Mouse (Mus musculus) CH12.LX (cell line): Measurements from ENCODE around the gene Vti1a. TPM values are rescaled to one million over a fixed set of nuclear protein-coding genes. Genes with fewer than 3 reads are reported as not detected.
A peak's percentile ranks its signal among the peaks of the same experiment; 100 is the strongest.

Experiments used
- DNase-seq: peaks from one replicate; pipeline ENCODE4 v3.0.0-alpha.2; 2013; ENCODE audit errors: extremely low read depth
- H3K27ac ChIP-seq: 2 replicates; pipeline ENCODE4 v1.5.1; 2012; ENCODE audit warnings: low read depth, mild to moderate bottlenecking, control low read depth, moderate library complexity; ENCODE audit not compliant: insufficient read depth
- H3K27me3 ChIP-seq: replicated peaks from 2 replicates; pipeline ENCODE3; 2012; ENCODE audit warnings: inconsistent platforms
- H3K36me3 ChIP-seq, 2 experiments: replicated peaks in 1 of 2; 2 replicates each; pipeline versions ENCODE3 to v1.6.1; 2012; ENCODE audit warnings: inconsistent platforms in 1 of 2, low read length in 1 of 2, mild to moderate bottlenecking in 1 of 2, mixed read lengths in 1 of 2, moderate library complexity in 1 of 2; ENCODE audit not compliant: control insufficient read depth in 1 of 2, insufficient read depth in 1 of 2
- H3K4me1 ChIP-seq, 2 experiments: 2 replicates each; pipeline ENCODE4 v1.6.1; 2012; ENCODE audit warnings: inconsistent platforms in 1 of 2, moderate library complexity in 1 of 2; ENCODE audit not compliant: insufficient read depth in 2 of 2, control insufficient read depth in 1 of 2
- H3K4me2 ChIP-seq: 2 replicates; pipeline ENCODE4 v1.6.1; 2012; ENCODE audit warnings: low read depth, mild to moderate bottlenecking, control low read depth; ENCODE audit not compliant: poor library complexity, insufficient read depth, severe bottlenecking
- H3K4me3 ChIP-seq, 3 experiments: fragments of 150-350 bp in 1 of 3; sonication (generic) in 1 of 3; replicated peaks in 1 of 3; 2 replicates each; pipeline versions ENCODE3 to v1.5.1; 2011 to 2012; ENCODE audit warnings: low read depth in 2 of 3, low read length in 2 of 3, mild to moderate bottlenecking in 2 of 3, moderate library complexity in 2 of 3, control low read depth in 1 of 3, improper control_type of control experiment in 1 of 3, inconsistent platforms in 1 of 3, mixed read lengths in 1 of 3; ENCODE audit not compliant: poor library complexity in 1 of 3
- H3K79me2 ChIP-seq: replicated peaks from 2 replicates; pipeline ENCODE4 v1.6.1; 2012; ENCODE audit warnings: mild to moderate bottlenecking, moderate library complexity; ENCODE audit not compliant: control insufficient read depth, poor library complexity, insufficient read depth, severe bottlenecking; ENCODE audit errors: extremely low read depth
- H3K9ac ChIP-seq: 2 replicates; pipeline ENCODE4 v1.6.1; 2012; ENCODE audit warnings: low read depth, mild to moderate bottlenecking, control low read depth, moderate library complexity; ENCODE audit not compliant: insufficient read depth
- H3K9me3 ChIP-seq: replicated peaks from 2 replicates; pipeline ENCODE3; 2012; ENCODE audit warnings: low read length, inconsistent platforms, mixed read lengths
- CTCF ChIP-seq, 2 experiments: IDR thresholded peaks in 1 of 2; conservative IDR thresholded peaks in 1 of 2; 2 replicates each; pipeline ENCODE4 v1.5.1; 2011 to 2012; ENCODE audit warnings: low read depth in 2 of 2, low read length in 2 of 2, improper control_type of control experiment in 1 of 2, inconsistent platforms in 1 of 2, mild to moderate bottlenecking in 1 of 2, moderate library complexity in 1 of 2
- ELF1 ChIP-seq: IDR thresholded peaks from 2 replicates; pipeline ENCODE4 v1.6.1; 2014; ENCODE audit warnings: low read depth, mild to moderate bottlenecking, inconsistent platforms, low read length, improper control_type of control experiment
- EP300 ChIP-seq: IDR thresholded peaks from 2 replicates; pipeline ENCODE4 v1.6.1; 2011; ENCODE audit warnings: low read length, improper control_type of control experiment
- ETS1 ChIP-seq: conservative IDR thresholded peaks from 2 replicates; pipeline ENCODE4 v1.6.1; 2012; ENCODE audit warnings: low read depth, mild to moderate bottlenecking, inconsistent platforms, low read length, improper control_type of control experiment, moderate library complexity
- IRF4 ChIP-seq: IDR thresholded peaks from 2 replicates; pipeline ENCODE4 v1.6.1; 2014; ENCODE audit warnings: low read depth, mild to moderate bottlenecking, inconsistent platforms, low read length, improper control_type of control experiment
- JUN ChIP-seq: IDR thresholded peaks from 2 replicates; pipeline ENCODE4 v1.6.1; 2011; ENCODE audit warnings: low read depth, mild to moderate bottlenecking, low read length, improper control_type of control experiment, moderate library complexity; ENCODE audit not compliant: insufficient read depth
- JUND ChIP-seq: conservative IDR thresholded peaks from 2 replicates; pipeline ENCODE4 v1.6.1; 2011; ENCODE audit warnings: low read depth, low read length, improper control_type of control experiment
- KAT2A ChIP-seq: IDR thresholded peaks from 2 replicates; pipeline ENCODE4 v1.6.1; 2012; ENCODE audit warnings: low read length, improper control_type of control experiment, inconsistent platforms; ENCODE audit not compliant: insufficient replicate concordance
- MAX ChIP-seq: IDR thresholded peaks from 2 replicates; pipeline ENCODE4 v1.6.1; 2011; ENCODE audit warnings: low read length, improper control_type of control experiment
- MAZ ChIP-seq: IDR thresholded peaks from 2 replicates; pipeline ENCODE4 v1.6.1; 2012; ENCODE audit warnings: low read depth, mild to moderate bottlenecking, inconsistent platforms, low read length, improper control_type of control experiment, moderate library complexity
- MEF2A ChIP-seq: IDR thresholded peaks from 2 replicates; pipeline ENCODE4 v1.6.1; 2014; ENCODE audit warnings: low read depth, mild to moderate bottlenecking, inconsistent platforms, low read length, improper control_type of control experiment, borderline replicate concordance
- MXI1 ChIP-seq: IDR thresholded peaks from 2 replicates; pipeline ENCODE4 v1.6.1; 2011; ENCODE audit warnings: mild to moderate bottlenecking, low read depth, low read length, improper control_type of control experiment
- MYC ChIP-seq: IDR thresholded peaks from 2 replicates; pipeline ENCODE4 v1.6.1; 2011; ENCODE audit warnings: low read depth, mild to moderate bottlenecking, improper control_type of control experiment, low read length
- NRF1 ChIP-seq: IDR thresholded peaks from 2 replicates; pipeline ENCODE4 v1.6.1; 2014; ENCODE audit warnings: low read depth, mild to moderate bottlenecking, inconsistent platforms, low read length, improper control_type of control experiment, moderate library complexity
- POLR2AphosphoS2 ChIP-seq: IDR thresholded peaks from 2 replicates; pipeline ENCODE4 v1.6.1; 2011; ENCODE audit warnings: low read depth, low read length, improper control_type of control experiment
- RCOR1 ChIP-seq: conservative IDR thresholded peaks from 2 replicates; pipeline ENCODE4 v1.6.1; 2012; ENCODE audit warnings: low read depth, mild to moderate bottlenecking, inconsistent platforms, low read length, improper control_type of control experiment
- TCF12 ChIP-seq: IDR thresholded peaks from 2 replicates; pipeline ENCODE4 v1.6.1; 2014; ENCODE audit warnings: low read depth, mild to moderate bottlenecking, inconsistent platforms, low read length, improper control_type of control experiment
- UBTF ChIP-seq: IDR thresholded peaks from 2 replicates; pipeline ENCODE4 v1.6.1; 2012; ENCODE audit warnings: low read depth, mild to moderate bottlenecking, inconsistent platforms, low read length, improper control_type of control experiment, moderate library complexity
- USF1 ChIP-seq: IDR thresholded peaks from 2 replicates; pipeline ENCODE4 v1.6.1; 2014; ENCODE audit warnings: low read depth, mild to moderate bottlenecking, inconsistent platforms, low read length, improper control_type of control experiment
- ZC3H11A ChIP-seq: IDR thresholded peaks from 2 replicates; pipeline ENCODE4 v1.6.1; 2012; ENCODE audit warnings: low read depth, mild to moderate bottlenecking, inconsistent platforms, low read length, improper control_type of control experiment
- ZMIZ1 ChIP-seq: IDR thresholded peaks from 2 replicates; pipeline ENCODE4 v1.6.1; 2012; ENCODE audit warnings: low read depth, mild to moderate bottlenecking, inconsistent platforms, low read length, improper control_type of control experiment
- ZNF384 ChIP-seq: IDR thresholded peaks from 2 replicates; pipeline ENCODE4 v1.6.1; 2012; ENCODE audit warnings: low read depth, low read length, improper control_type of control experiment, inconsistent platforms
- dilution Hi-C: fragments of 300-500 bp; cut with MboI; formaldehyde crosslinking; loops from 2 replicates; pipeline ENCODE4 v1.14.3; 2020; ENCODE audit warnings: low sequenced_read_pairs; ENCODE audit not compliant: extremely low pct_unique_long_range_greater_than_20kb, extremely low pct_ligation_motif_present
- in situ Hi-C: fragments of 300-500 bp; cut with MboI; formaldehyde crosslinking; loops from 3 replicates; pipeline ENCODE4 v1.14.3; 2019; ENCODE audit warnings: low sequenced_read_pairs, low pct_ligation_motif_present, low pct_unique_long_range_greater_than_20kb, mixed read lengths
- polyA plus RNA-seq: library from polyadenylated mRNA; unstranded; fragments of >175 nt; gene quantifications from 2 replicates; pipeline ENCODE4 v1.2.1, GENCODE M21; 2012; ENCODE audit warnings: low read depth; ENCODE audit not compliant: insufficient read length
- total RNA-seq, 2 experiments: library from RNA; depleted of rRNA; stranded (reverse); fragments of 300-350 nt in 1 of 2; fragments of >200 nt in 1 of 2; gene quantifications; 2 replicates each; pipeline ENCODE4 v1.2.3; 2012 to 2014

Vti1a gene
- total and polyA plus RNA-seq, 3 experiments, result 22.3 to 27.6 (median 23.5) TPM

DNA sequence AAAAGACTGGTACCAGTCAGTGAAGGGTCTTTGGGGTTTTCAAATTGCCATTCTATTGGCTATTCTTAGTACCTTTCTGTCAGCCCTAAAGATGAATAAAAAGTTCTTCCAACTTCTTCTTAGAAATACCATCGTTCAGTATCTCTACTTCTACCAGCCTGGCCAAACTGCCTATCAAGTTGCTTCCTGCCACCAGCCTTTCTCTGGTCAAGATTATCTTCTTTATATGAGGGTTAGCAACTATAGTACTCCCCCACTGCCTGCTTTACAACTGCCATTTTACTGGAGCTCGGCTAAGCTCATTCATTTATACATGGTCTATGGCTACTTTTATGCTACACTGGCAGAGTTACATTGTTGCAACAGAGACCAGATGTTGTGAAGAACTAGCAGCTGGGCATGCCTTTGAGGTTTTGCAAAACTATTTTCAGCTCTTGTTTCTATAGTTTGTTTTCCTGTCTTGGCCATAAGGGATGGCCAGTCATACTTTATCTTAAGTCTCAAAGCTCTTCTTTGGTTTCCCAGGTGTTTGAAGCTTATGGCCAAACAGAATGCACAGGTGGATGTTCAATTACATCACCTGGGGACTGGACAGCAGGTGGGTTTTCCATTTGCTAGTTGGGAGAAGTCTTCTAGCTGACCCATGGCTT is 25.3 kb upstream of the Vti1a start (continued):
- TF ChIP-seq MXI1, result no peak

DNA sequence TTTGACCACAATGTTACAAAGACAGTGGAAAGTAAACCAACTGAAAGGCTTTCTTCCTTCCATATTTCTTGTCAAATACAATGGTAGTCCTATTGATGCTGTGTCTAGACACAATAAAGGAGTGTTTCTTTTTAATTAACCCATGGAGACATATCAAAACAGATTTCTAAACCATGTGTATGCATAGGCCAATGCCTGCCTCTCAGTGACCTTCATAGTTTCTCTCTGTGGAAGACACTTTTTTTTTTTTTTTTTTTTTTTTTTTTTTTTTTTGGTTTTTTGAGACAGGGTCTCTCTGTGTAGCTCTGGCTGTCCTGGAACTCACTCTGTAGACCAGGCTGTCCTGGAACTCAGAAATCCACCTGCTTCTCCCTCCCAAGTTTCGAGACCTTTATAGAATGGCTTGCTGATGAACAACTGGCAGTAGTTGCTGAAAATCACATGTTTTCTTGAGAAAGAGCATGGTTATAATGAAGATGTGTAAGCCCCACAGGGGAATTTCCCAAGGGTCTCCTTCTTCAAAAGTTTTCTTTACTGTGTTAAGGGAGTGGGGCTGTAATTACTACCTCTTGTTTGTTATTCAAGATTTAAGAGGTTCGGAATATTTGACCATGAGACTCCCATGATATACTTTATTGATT is 23.8 kb upstream of the Vti1a start:
- no peak for DNase-seq
- Histone ChIP-seq H3K9me3 (no peaks in the 10 kb centered on the region), H3K4me2 (peak overlapping the region; percentile 13; the same call in 1 of the 2 replicates), H3K9ac (peak overlapping the region; percentile 7; the same call in 1 of the 2 replicates), H3K4me3 (no peak overlapping the region), H3K27ac (peak overlapping the region; percentile 93), H3K4me1 (peaks cover 25 to 68% of the 10 kb centered on the region in 2 experiments), H3K36me3 (peaks cover 71 to 84% of the 10 kb centered on the region in 2 experiments), H3K79me2 (no peaks in the 10 kb centered on the region), H3K27me3 (no peaks in the 10 kb centered on the region)
- dilution Hi-C loops (no loop called here), in situ Hi-C loops (no loop called here)
- TF ChIP-seq RCOR1 (0 out of 2 replicates have a peak, but pooled peaks have one; percentile 37), ZMIZ1 (no peak), ELF1 (no peak), TCF12 (no peak), MAX (peak; percentile 59; the same call in 1 of the 2 replicates), NRF1 (no peak), EP300 (peak; percentile 67), MEF2A (peak; percentile 54; the same call in 1 of the 2 replicates), ETS1 (peak; percentile 60), MYC (peak; percentile 62; the same call in 1 of the 2 replicates), IRF4 (peak; percentile 56; the same call in 1 of the 2 replicates), ZNF384 (peak; percentile 92)

DNA sequence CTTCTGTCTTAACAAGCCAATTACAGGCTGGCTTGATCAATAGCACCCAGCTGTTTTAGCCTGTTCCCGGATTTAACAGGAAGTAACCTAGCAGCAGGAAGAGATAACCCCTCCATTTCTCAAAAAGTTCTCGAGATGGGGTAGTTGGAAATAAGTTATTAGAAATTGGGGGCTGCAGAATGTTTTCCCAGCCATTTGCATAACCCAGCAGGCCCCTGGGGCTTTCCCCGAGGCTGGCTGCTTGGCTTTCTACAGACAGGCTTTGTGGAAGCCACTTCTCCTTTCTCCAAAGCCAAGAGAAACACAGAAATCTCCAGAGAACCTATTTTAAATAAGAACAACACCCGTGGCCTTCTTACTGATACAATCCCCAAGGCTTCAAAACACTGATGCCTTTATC is 22.9 kb upstream of the Vti1a start:
- no peaks in the 10 kb centered on the region for H3K27me3 ChIP-seq
- H3K4me2 ChIP-seq, result peak overlapping the region; percentile 45
- H3K9ac ChIP-seq, result peak overlapping the region; percentile 7; the same call in 1 of the 2 replicates
- no peaks in the 10 kb centered on the region for H3K79me2 ChIP-seq
- no peak overlapping the region for H3K4me3 ChIP-seq
- in situ Hi-C loops (no loop called here), dilution Hi-C loops (no loop called here)
- H3K9me3 ChIP-seq, result no peaks in the 10 kb centered on the region
- H3K27ac ChIP-seq, result peak overlapping the region; percentile 93
- DNase-seq, result peak; percentile 70
- peaks cover 28 to 77% of the 10 kb centered on the region in 2 experiments for H3K4me1 ChIP-seq
- H3K36me3 ChIP-seq, result peaks cover 71 to 84% of the 10 kb centered on the region in 2 experiments
- TF ChIP-seq USF1, result no peak
- TF ChIP-seq POLR2AphosphoS2, result no peak
- no peak for TF ChIP-seq NRF1
- TF ChIP-seq ZNF384, result peak; percentile 24; the same call in 1 of the 2 replicates
- 0 out of 2 replicates have a peak, but pooled peaks have one; percentile 60 for TF ChIP-seq ETS1
- 0 out of 2 replicates have a peak, but pooled peaks have one; percentile 41 for TF ChIP-seq ELF1
- peak; percentile 53; the same call in 1 of the 2 replicates for TF ChIP-seq MEF2A
- no peak for TF ChIP-seq JUN
- TF ChIP-seq EP300, result peak; percentile 87
- TF ChIP-seq MYC, result 0 out of 2 replicates have a peak, but pooled peaks have one; percentile 26
- 0 out of 2 replicates have a peak, but pooled peaks have one; percentile 40 for TF ChIP-seq TCF12
- TF ChIP-seq IRF4, result peak; percentile 71
- no peak for TF ChIP-seq CTCF (conservative IDR thresholded peaks at IDR 0.05 in 1 of 2, IDR thresholded peaks at IDR 0.05 in 1 of 2; ENCODE audit: low read depth in 2 of 2, low read length in 2 of 2)
- no peak for TF ChIP-seq UBTF
- no peak for TF ChIP-seq ZC3H11A
- no peak for TF ChIP-seq JUND
- TF ChIP-seq KAT2A, result no peak
- TF ChIP-seq MAZ, result 0 out of 2 replicates have a peak, but pooled peaks have one; percentile 26
